Mouse (Mus musculus) bone marrow, adult 2 months (tissue): Measurements from ENCODE around the gene Rprd1b. TPM values are rescaled to one million over a fixed set of nuclear protein-coding genes. Genes with fewer than 3 reads are reported as not detected.

Experiments used
- H3K27ac ChIP-seq: fragments of 200-500 bp; 2 replicates; pipeline ENCODE4 v1.5.1; 2012; ENCODE audit warnings: low read depth, mild to moderate bottlenecking, control low read depth, inconsistent platforms, low read length; ENCODE audit not compliant: control insufficient read depth, poor library complexity, insufficient read depth
- H3K4me1 ChIP-seq: fragments of 200-500 bp; 2 replicates; pipeline ENCODE4 v1.6.1; 2011; ENCODE audit warnings: low read length; ENCODE audit not compliant: control insufficient read depth, insufficient read depth
- H3K4me3 ChIP-seq: fragments of 200-500 bp; replicated peaks from 2 replicates; pipeline ENCODE3; 2011; ENCODE audit warnings: mild to moderate bottlenecking, low read depth, low read length, control low read depth; ENCODE audit not compliant: control insufficient read depth
- CTCF ChIP-seq: fragments of 200-500 bp; IDR thresholded peaks from 2 replicates; pipeline ENCODE4 v1.5.1; 2011; ENCODE audit warnings: low read length, control low read depth; ENCODE audit not compliant: control insufficient read depth, insufficient read depth
- POLR2A ChIP-seq: fragments of 200-500 bp; IDR thresholded peaks from 2 replicates; pipeline ENCODE4 v1.6.1; 2011; ENCODE audit warnings: low read depth, mild to moderate bottlenecking, control low read depth, low read length, borderline replicate concordance; ENCODE audit not compliant: control insufficient read depth
- WGBS: fragments of 180-500 bp; shearing (Covaris S2); methylation state at CpG from one replicate; pipeline ENCODE4 v1.1.7; 2018; 5-methylcytosine and 5-hydroxymethylcytosine counted together
- polyA plus RNA-seq: library from polyadenylated mRNA; stranded (reverse); fragments of >200 nt; gene quantifications from 2 replicates; pipeline ENCODE4 v1.2.4, GENCODE M21; 2011; ENCODE audit warnings: low replicate concordance; ENCODE audit not compliant: missing spikeins, insufficient read depth, insufficient read length

Rprd1b gene
- polyA plus RNA-seq, result 8.6 and 10.8 TPM in 2 replicates

DNA sequence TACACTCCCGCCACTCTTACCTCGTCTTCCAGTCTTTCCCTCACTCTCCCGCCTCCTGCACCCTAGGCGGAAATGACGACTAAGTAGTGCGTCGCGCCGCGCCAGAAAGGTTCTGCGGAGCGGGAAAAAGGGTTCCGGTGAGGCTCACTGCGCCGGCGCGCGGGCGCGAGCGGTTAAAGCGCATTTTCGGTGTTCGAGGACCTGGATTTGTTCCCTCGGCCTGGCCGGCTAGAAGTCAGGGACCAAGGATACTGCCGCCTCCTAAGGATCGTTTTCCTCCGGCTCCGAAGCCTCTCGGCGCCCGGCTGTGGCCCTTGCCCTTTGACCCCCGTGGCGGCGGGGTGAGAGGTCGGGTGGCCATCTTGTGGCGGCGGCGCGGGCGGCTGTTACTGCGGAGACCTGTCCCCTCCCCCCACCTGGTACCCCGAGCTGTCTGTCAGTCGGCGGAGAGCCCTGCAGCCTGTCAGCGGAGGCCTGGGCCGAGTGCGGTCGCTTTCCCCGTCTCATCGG is at the start of gene Rprd1b, which contains the start of gene Tti1:
Rprd1b (plus strand) TSS at position 144 of the 510 bp plus-strand sequence.
Tti1 (minus strand) TSS at position 80 of the 510 bp plus-strand sequence.
- WGBS, result under 1% methylated on average over 52 of the region's 52 CpGs
- H3K4me1 ChIP-seq, result peaks cover 2% of the 10 kb centered on the region
- H3K27ac ChIP-seq, result peak within 1 kb of the TSS; percentile 89
- H3K4me3 ChIP-seq, result peak within 1 kb of the TSS; percentile 98
- TF ChIP-seq CTCF (no peak), POLR2A (peak; percentile 84; the same call in 1 of the 2 replicates)

DNA sequence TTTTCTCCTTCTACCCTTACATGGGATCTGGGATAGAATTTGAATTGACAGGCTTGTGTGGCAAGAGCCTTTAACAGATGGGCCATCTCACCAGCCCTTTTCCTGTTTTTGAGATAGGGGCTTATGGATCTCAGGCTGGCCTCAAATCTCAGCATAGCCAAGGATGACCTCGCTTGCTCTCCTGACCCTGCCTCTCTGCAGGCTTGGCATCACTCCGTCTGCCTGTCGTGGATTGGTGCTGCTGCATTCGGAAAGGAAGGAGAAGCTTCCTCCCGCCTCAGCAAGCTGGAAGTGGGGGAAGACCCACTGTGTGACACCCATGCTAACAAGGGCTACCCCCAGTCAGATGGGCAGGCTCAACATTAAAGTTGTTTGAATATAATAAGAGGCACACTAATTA is 49.1 kb upstream of the Rprd1b start:
- no peak overlapping the region for H3K27ac ChIP-seq
- H3K4me3 ChIP-seq, result no peak overlapping the region
- 73% methylated on average over 5 of the region's 5 CpGs for WGBS
- TF ChIP-seq POLR2A (no peak), CTCF (no peak)
- H3K4me1 ChIP-seq, result no peaks in the 10 kb centered on the region

DNA sequence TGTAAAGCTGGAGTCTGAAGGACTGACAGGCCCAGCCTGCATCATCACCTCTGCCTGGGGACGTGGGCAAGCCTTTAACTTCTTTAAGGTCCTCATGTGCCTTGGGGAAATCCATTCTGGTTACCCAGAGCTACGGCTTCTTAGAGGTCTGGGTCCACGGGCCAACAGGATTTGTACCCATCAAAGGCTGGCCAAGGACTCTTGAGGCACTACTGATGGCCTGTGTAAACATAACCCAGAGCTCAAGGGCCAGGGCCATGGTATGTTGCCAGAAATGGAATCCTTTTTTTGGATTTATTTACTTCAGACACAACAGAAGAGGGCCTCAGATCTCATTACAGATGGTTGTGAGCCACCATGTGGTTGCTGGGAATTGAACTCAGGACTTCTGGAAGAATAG is 45.6 kb upstream of the Rprd1b start:
- WGBS, result 90% methylated on average over 3 of the region's 3 CpGs
- H3K4me3 ChIP-seq, result no peak overlapping the region
- TF ChIP-seq POLR2A (no peak), CTCF (no peak)
- H3K4me1 ChIP-seq, result no peaks in the 10 kb centered on the region
- no peak overlapping the region for H3K27ac ChIP-seq

DNA sequence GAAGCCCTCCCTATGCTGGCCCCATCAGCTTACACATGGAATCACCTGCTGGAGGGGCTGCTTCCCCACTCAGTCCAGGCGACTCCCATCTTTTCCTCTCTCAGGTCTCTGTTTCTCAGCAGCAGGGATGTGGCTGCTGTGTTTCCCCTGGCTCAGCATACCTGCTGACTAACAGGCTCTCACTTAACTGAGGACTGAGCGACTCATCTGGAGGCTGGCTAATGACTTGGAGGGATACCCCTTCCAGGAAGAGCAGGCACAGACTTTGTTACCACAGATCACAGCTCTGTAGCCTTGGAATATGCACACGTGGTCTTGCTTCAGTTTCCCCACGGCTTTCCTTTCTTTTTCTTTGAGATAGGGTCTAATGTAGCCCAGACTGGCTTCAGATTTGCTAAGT is 45.0 kb upstream of the Rprd1b start:
- Histone ChIP-seq H3K27ac (no peak overlapping the region), H3K4me3 (no peak overlapping the region), H3K4me1 (no peaks in the 10 kb centered on the region)
- TF ChIP-seq POLR2A (no peak), CTCF (no peak)
- 89% methylated on average over 4 of the region's 4 CpGs for WGBS

DNA sequence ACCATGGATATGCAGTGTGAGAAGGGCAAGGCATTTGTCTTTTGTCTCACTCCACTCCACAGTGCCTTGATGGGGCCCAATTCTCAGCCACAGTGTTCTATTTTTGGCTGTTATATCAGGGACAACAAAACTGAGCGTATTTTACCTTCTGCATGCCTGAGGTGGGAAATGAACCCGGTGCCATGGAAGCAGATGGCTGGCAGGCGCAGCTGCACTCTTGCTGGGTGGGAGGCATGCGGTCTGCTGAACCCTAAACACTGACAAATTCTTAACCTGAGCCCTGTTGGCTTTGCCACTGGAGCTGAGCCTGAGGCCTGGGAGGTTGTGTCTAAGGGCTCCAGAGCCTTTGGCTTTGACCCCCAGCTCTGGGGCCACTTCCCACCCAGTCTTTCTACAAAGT is 42.7 kb upstream of the Rprd1b start:
- H3K4me3 ChIP-seq, result no peak overlapping the region
- no peak overlapping the region for H3K27ac ChIP-seq
- no peak for TF ChIP-seq CTCF
- no peak for TF ChIP-seq POLR2A
- peaks cover 1% of the 10 kb centered on the region; the same call in 1 of the 2 replicates for H3K4me1 ChIP-seq
- 84% methylated on average over 4 of the region's 4 CpGs for WGBS

DNA sequence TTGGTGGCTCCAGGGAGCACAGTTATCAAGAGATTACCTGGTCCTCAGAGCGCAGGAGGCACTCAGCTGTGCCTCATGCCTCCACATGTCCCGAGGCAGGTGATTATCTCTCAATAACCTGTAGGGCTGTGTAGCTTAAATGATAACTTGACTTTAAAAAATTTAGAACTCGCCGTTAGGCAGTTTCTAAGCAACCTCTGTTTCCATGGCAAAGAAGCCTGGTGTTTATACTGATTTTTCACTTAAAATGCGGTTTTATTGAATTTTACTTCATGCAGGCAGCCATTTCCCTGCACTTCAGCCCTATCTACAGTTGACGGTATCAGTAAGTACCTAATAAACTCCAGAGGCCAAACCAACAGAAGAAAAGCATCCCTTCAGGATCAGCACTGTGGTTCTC is 42.1 kb upstream of the Rprd1b start:
- TF ChIP-seq CTCF (no peak), POLR2A (no peak)
- WGBS, result 83% methylated on average over 6 of the region's 6 CpGs
- no peak overlapping the region for H3K27ac ChIP-seq
- H3K4me3 ChIP-seq, result no peak overlapping the region
- peaks cover 1% of the 10 kb centered on the region; the same call in 1 of the 2 replicates for H3K4me1 ChIP-seq

DNA sequence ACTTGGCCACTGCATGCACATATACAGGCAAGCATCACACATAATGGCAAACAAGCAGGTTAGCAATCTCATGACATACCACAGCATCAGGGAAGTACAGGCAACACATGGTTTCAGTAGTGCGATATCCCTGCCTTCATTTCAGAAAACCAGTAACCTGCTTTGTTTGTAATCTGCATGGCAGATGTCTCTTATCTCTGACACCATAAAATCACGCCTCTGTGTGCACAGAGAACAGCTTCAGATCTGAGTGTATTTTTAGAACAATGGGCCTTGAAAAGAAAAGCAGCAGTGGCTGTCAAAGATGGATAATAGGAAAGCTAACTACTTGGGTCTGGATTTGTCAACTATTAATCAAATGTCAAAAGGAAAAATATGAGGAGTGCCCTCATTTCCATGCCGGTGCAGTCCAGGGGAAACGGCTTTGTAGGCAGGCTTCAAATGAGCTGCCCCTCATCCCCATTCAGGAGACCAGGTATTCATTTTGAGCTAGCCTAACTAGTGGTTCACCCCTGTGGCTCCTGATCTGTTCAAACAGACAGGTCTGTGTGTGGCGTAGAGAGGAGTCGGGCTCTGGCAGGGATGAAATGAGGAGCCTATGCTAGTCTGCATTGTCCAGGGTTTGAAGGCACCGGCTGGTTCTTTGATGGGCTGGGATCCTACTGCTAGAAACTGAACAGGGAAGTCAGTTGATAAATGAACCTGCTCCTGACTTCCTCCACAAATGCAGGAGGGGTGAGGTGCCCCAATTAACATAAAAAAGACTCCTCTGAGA is 39.7 kb upstream of the Rprd1b start:
- TF ChIP-seq POLR2A (no peak), CTCF (no peak)
- no peak overlapping the region for H3K4me3 ChIP-seq
- H3K4me1 ChIP-seq, result peaks cover 1% of the 10 kb centered on the region; the same call in 1 of the 2 replicates
- no peak overlapping the region for H3K27ac ChIP-seq
- WGBS, result 82% methylated on average over 7 of the region's 7 CpGs

DNA sequence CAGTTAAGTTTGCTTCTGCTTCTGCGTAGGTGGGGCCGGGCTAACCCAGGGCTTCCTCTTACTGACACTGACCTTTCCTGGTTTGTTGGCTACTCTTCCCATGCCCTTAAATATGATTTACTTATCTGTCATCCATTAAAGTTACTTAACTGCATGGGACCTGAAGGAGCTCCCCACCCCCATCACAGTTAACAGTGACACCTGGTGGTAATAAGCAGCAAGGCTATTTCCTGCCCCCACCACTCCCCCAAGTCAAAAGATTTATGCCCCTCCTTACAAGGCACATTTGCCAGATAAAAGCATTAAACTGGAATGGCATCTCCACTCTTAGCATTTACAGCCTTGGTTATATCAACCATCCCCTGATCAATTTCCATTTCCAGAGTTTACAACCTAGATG is 38.4 kb upstream of the Rprd1b start:
- 0 out of 2 replicates have a peak, but pooled peaks have one; percentile 25 for TF ChIP-seq CTCF
- TF ChIP-seq POLR2A, result no peak
- 81% methylated on average over 2 of the region's 2 CpGs for WGBS
- Histone ChIP-seq H3K27ac (no peak overlapping the region), H3K4me1 (peaks cover 1% of the 10 kb centered on the region; the same call in 1 of the 2 replicates), H3K4me3 (no peak overlapping the region)
